Mouse (Mus musculus): ENCODE results near the gene Cep57l1. TPM values are rescaled to one million over a fixed set of nuclear protein-coding genes. Genes with fewer than 3 reads are reported as not detected.

The Cep57l1 gene
- total and polyA plus RNA-seq, 3 experiments, result 16.7 to 19.2 TPM; not detected in 1

DNA sequence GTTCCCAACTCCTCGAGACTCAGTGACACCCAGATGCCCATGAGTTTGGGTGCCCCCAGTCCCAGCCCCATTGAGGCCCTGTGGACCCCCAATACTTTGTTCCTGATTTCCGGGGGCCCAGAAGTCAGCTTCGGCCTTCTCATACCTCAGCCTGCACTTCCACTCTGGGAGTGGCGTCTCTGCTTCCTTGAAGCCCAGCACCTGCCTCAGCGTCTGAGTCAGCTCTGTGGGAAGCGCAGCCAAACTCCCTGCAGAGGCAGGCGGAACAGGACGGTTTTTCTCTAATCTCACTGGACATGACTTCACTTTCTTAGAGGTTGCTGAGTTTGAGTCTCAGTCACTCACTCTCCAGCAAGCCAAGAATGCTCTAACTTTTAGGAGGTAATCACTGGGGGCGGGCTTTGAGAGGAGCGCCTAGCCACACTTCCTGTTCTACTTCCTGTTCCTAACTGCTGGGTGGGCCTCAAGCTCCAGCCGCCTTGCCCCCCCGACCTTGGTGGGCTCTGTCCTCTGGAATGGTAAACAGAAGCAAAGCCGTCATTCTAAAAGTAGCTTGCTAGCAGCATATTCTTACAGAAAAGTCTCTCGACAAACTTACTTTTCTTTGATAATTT lies 57.7 kb downstream of the Cep57l1 start:
- Histone ChIP-seq H3K27me3 (ENCODE audit: control insufficient read depth in 1 of 2, insufficient read depth in 2 of 2, low read length in 2 of 2) (no peaks in the 10 kb centered on the region), H3K79me2 (ENCODE audit: control insufficient read depth, insufficient read depth, low read length, poor library complexity) (no peaks in the 10 kb centered on the region; the same call in 1 of the 2 replicates), H3K36me3 (ENCODE audit: control insufficient read depth in 1 of 2, insufficient read depth in 2 of 2, low read length in 2 of 2) (no peaks in the 10 kb centered on the region), H3K27ac (ENCODE audit: control insufficient read depth, low read depth, low read length) (no peak overlapping the region), H3K4me1 (ENCODE audit: control insufficient read depth in 1 of 2, insufficient read depth in 2 of 2, low read length in 2 of 2) (no peaks in the 10 kb centered on the region), H3K4me3 (ENCODE audit: control insufficient read depth in 1 of 2, insufficient read depth in 1 of 2, low read depth in 2 of 2, low read length in 2 of 2) (no peak overlapping the region), H3K9me3 (replicated peaks; ENCODE audit: insufficient read depth, low read length) (no peaks in the 10 kb centered on the region), H3K9ac (ENCODE audit: control insufficient read depth, low read depth, low read length, poor library complexity, severe bottlenecking) (no peak overlapping the region)
- no peak for DNase-seq (ENCODE audit: low read depth, low spot score)
- no peak for TF ChIP-seq BHLHE40 (IDR thresholded peaks at IDR 0.05; ENCODE audit: borderline replicate concordance, low read depth, low read length)
- no peak for TF ChIP-seq GABPA (IDR thresholded peaks at IDR 0.05; ENCODE audit: low read depth, low read length)
- TF ChIP-seq KAT2A (conservative IDR thresholded peaks at IDR 0.05; ENCODE audit: low read depth, low read length), result no peak
- no peak for TF ChIP-seq UBTF (IDR thresholded peaks at IDR 0.05; ENCODE audit: borderline replicate concordance, insufficient read depth, low read depth, low read length)
- no peak for TF ChIP-seq SIN3A (IDR thresholded peaks at IDR 0.05; ENCODE audit: low read length)
- no peak for TF ChIP-seq ELF1 (IDR thresholded peaks at IDR 0.05; ENCODE audit: low read depth, low read length)
- no peak for TF ChIP-seq MXI1 (IDR thresholded peaks at IDR 0.05; ENCODE audit: low read depth, low read length)
- TF ChIP-seq ETS1 (IDR thresholded peaks at IDR 0.05; ENCODE audit: low read depth, low read length), result no peak
- TF ChIP-seq CHD2 (IDR thresholded peaks at IDR 0.05; ENCODE audit: low read length), result no peak
- no peak for TF ChIP-seq MAZ (IDR thresholded peaks at IDR 0.05; ENCODE audit: low read depth, low read length)
- no peak for TF ChIP-seq POLR2AphosphoS2 (IDR thresholded peaks at IDR 0.05; ENCODE audit: low read length)
- TF ChIP-seq NELFE (IDR thresholded peaks at IDR 0.05; ENCODE audit: low read depth, low read length), result no peak
- no peak for TF ChIP-seq TBP (IDR thresholded peaks at IDR 0.05; ENCODE audit: low read depth, low read length)
- no peak for TF ChIP-seq TCF12 (IDR thresholded peaks at IDR 0.05; ENCODE audit: low read depth, low read length)
- no peak for TF ChIP-seq MAX (IDR thresholded peaks at IDR 0.05; ENCODE audit: low read length)
- no peak for TF ChIP-seq ZNF384 (IDR thresholded peaks at IDR 0.05; ENCODE audit: low read depth, low read length)
- TF ChIP-seq ZC3H11A (IDR thresholded peaks at IDR 0.05; ENCODE audit: low read depth, low read length), result no peak
- no peak for TF ChIP-seq MAFK (IDR thresholded peaks at IDR 0.05; ENCODE audit: borderline replicate concordance, low read depth, low read length)

- Histone ChIP-seq H3K27me3 (ENCODE audit: control insufficient read depth in 1 of 2, insufficient read depth in 2 of 2, low read length in 2 of 2) (no peaks in the 10 kb centered on the region), H3K9ac (ENCODE audit: control insufficient read depth, low read depth, low read length, poor library complexity, severe bottlenecking) (no peak overlapping the region), H3K4me1 (ENCODE audit: control insufficient read depth in 1 of 2, insufficient read depth in 2 of 2, low read length in 2 of 2) (no peaks in the 10 kb centered on the region), H3K9me3 (replicated peaks; ENCODE audit: insufficient read depth, low read length) (no peaks in the 10 kb centered on the region), H3K27ac (ENCODE audit: control insufficient read depth, low read depth, low read length) (no peak overlapping the region), H3K79me2 (ENCODE audit: control insufficient read depth, insufficient read depth, low read length, poor library complexity) (no peaks in the 10 kb centered on the region; the same call in 1 of the 2 replicates), H3K4me3 (ENCODE audit: control insufficient read depth in 1 of 2, insufficient read depth in 1 of 2, low read depth in 2 of 2, low read length in 2 of 2) (no peak overlapping the region), H3K36me3 (ENCODE audit: control insufficient read depth in 1 of 2, insufficient read depth in 2 of 2, low read length in 2 of 2) (peaks cover 0 to 2% of the 10 kb centered on the region in 2 experiments; a peak in 1 of 4 replicates)
- no peak for DNase-seq (ENCODE audit: low read depth, low spot score)
- TF ChIP-seq CHD2 (IDR thresholded peaks at IDR 0.05; ENCODE audit: low read length), result no peak
- no peak for TF ChIP-seq MEF2A (IDR thresholded peaks at IDR 0.05; ENCODE audit: extremely low read depth, insufficient replicate concordance, low read depth, low read length, poor library complexity, severe bottlenecking)
- no peak for TF ChIP-seq RAD21 (IDR thresholded peaks at IDR 0.05; ENCODE audit: low read depth, low read length)
- no peak for TF ChIP-seq ZC3H11A (IDR thresholded peaks at IDR 0.05; ENCODE audit: low read depth, low read length)
- TF ChIP-seq TBP (IDR thresholded peaks at IDR 0.05; ENCODE audit: low read depth, low read length), result no peak
- no peak for TF ChIP-seq GATA1 (IDR thresholded peaks at IDR 0.05; ENCODE audit: low read depth, low read length)
- no peak for TF ChIP-seq MYC (IDR thresholded peaks at IDR 0.05; ENCODE audit: low read depth, low read length)
- TF ChIP-seq E2F4 (IDR thresholded peaks at IDR 0.05; ENCODE audit: borderline replicate concordance, low read depth, low read length), result no peak
- TF ChIP-seq MAZ (IDR thresholded peaks at IDR 0.05; ENCODE audit: low read depth, low read length), result no peak
- TF ChIP-seq MAFK (IDR thresholded peaks at IDR 0.05; ENCODE audit: borderline replicate concordance, low read depth, low read length), result no peak
- TF ChIP-seq POLR2AphosphoS2 (IDR thresholded peaks at IDR 0.05; ENCODE audit: low read length), result no peak
Measured at GRCm38 (mm10) chr10:41749306-41749705, 60.4 kb downstream of the Cep57l1 start.
